Mouse (Mus musculus) lung, postnatal 4 days (tissue): ENCODE results near the gene Slc25a26.

ENCODE experiments used
- DNase-seq, 2 experiments: peaks; one replicate each; pipeline ENCODE4 v3.0.0; 2021

Slc25a26 gene

DNA sequence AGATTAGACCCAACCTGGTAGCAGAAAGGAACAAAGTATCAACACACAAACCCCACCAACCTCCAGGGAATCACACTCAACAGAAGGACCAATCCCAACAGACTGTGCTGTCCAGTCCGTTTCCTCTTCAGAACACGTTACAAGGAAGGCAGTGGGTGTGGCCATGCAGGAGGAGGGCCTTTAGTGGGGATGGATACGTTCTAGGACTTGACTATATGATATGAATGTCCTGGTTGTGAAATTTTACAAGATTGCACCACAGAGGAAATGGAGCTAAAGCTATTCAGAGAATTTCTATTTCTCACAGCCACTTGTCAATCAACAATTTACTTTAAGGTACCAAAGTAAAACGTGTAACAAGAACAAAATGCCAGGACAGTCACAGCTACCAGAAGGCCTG is 145.6 kb downstream of the Slc25a26 start:
- no peak for DNase-seq

- DNase-seq: no peak
Observed at GRCm38 (mm10) chr6:94646274-94646863, 146.2 kb downstream of the Slc25a26 start.

DNA sequence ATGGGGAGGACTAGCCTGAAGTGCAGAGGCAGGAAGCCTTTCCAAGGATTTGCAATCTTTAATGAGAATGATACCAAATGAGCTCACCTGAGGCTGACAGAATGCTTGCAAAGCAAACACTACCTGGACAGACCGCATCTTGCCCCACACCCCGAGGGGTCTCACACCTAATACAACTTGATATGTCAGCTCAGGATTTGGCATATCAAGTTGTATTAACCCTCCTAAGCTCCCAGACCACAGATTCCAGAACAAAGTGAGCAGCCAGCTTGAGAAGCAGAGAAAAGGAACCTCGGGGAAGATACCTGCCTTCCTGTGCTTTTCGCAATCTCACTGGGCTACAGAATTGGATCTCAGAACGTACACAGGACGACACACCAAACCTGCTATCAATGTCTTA is 146.8 kb downstream of the Slc25a26 start:
- no peak for DNase-seq

GRCm38 (mm10) chr6:94647574-94648430 is 147.7 kb downstream of the Slc25a26 start:
- peak; percentile 66 to 87 for DNase-seq

GRCm38 (mm10) chr6:94648496-94648895 is 148.4 kb downstream of the Slc25a26 start:
- DNase-seq: no peak

GRCm38 (mm10) chr6:94649637-94650036 is 149.5 kb downstream of the Slc25a26 start:
- DNase-seq: no peak

DNA sequence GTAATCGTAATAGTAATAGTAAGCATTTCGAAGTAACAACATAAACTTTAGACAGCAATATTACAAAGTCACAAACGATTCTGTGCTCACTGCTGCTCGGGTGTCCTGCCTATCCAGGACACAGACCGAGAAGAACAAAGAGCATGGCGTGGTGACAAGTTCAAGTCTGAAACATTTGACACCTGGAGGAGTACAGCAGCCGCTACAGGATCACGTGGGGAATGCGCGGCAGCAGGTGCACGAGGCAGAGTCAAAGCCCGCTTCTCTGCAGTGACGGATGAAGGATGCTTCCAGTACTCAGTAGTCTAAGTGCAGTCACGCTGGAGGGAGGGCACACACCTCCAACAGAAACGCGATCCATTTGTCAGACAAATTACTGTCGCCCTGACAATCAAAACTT is 151.4 kb downstream of the Slc25a26 start:
- DNase-seq: no peak

DNA sequence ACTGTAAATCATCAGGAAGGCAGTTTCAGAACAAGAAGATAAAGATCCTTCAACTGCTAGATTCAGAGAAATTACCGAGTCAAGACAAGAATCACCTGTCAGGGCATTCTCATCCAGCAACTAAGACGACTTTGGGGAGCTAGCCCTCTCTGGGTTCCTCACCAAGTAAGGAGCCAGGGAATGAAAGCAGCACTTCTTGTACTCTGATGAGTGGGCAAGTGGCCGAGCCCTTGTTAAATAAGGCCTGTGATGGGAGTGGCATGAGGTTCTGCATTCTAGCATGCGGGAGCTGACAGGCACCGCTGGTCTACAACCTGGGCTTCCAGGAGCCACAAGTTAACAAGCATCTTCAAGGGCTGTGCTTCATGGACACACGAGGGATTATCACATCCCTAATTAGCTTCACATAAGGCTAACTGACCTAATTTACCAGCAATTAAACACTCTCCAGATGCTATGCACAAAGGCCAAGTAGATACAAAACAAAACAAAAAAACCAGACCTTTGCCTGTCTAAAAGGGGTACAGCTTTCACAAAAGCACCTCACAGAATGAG is 152.6 kb downstream of the Slc25a26 start:
- peak in 1 of 2 experiments; percentile 45 for DNase-seq

DNA sequence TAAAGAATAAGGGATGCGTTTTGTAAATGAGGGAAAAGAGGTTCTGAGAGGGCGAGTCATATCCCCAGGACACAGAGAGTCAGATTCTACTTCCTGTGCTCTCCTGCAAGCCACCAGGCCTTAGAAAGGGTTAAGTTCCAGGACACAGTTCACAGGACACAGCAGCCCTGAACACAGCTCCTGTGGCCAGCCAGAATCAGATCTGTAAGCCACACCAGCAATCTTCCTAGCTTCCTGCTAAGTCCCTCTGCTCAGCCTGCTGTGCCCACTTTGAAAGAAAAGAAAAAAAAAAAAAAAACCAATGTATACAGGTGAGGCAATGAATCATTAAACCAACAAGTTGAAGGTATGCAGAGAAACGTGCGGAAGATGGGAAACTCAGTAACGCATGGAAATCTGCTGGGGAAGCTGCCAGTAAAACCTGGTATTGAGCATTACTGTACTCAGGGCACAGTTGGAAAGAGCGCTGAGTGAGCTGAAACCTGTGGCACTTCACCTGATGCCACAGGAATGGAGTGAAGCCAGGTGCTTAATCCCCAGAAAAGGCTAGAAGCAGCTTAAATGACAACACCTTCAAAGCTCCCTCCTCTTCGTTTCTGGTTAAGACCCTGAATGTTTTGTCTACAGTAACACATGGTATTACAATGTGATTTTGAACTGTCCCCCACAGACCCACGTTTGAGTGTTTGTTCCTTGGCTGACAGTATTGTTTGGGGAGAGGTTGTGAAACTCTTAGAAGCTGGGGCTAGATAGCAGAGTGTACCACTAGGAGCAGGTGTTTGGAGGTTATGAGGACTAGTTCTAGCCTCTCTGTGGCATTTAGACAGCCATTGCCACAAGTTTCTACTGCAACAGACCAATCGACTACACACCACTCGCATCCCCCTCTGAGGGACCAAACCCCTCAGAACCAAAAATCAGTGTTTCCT is 153.5 kb downstream of the Slc25a26 start:
- DNase-seq: no peak
